Mouse (Mus musculus) heart, embryonic 11.5 days (tissue): ENCODE results near the gene Nfic. TPM values are rescaled to one million over a fixed set of nuclear protein-coding genes. Genes with fewer than 3 reads are reported as not detected.

Experiments
- ATAC-seq: fragments of 200-750 bp; cut with Nextera tagmentation; replicated peaks from 2 replicates; pipeline ENCODE4 v1.8.0; 2017; ENCODE audit warnings: moderate library complexity; ENCODE audit not compliant: insufficient number of reproducible peaks, low FRiP score, low TSS enrichment
- H3K27ac ChIP-seq: fragments of 300-500 bp; sonication (generic); 2 replicates; pipeline ENCODE4 v1.5.1; 2014; ENCODE audit warnings: mild to moderate bottlenecking, low read depth, low read length
- H3K27me3 ChIP-seq: fragments of 300-500 bp; sonication (generic); 2 replicates; pipeline ENCODE4 v1.6.1; 2014; ENCODE audit warnings: mild to moderate bottlenecking, low read length, mixed read lengths; ENCODE audit not compliant: control insufficient read depth, insufficient read depth
- H3K36me3 ChIP-seq: fragments of 300-500 bp; sonication (generic); 2 replicates; pipeline ENCODE4 v1.6.1; 2014; ENCODE audit warnings: mild to moderate bottlenecking, low read length, moderate library complexity, mixed read lengths; ENCODE audit not compliant: control insufficient read depth, insufficient read depth
- H3K4me1 ChIP-seq: fragments of 300-500 bp; sonication (generic); 2 replicates; pipeline ENCODE4 v1.6.1; 2014; ENCODE audit warnings: low read length; ENCODE audit not compliant: control insufficient read depth, insufficient read depth
- H3K4me2 ChIP-seq: fragments of 300-500 bp; sonication (generic); 2 replicates; pipeline ENCODE4 v1.6.1; 2014; ENCODE audit warnings: mild to moderate bottlenecking, moderate library complexity
- H3K4me3 ChIP-seq: fragments of 300-500 bp; sonication (generic); 2 replicates; pipeline ENCODE4 v1.5.1; 2014; ENCODE audit warnings: low read depth, low read length
- H3K9ac ChIP-seq: fragments of 300-500 bp; sonication (generic); 2 replicates; pipeline ENCODE4 v1.6.1; 2014; ENCODE audit warnings: mild to moderate bottlenecking, low read depth, low read length, moderate library complexity
- H3K9me3 ChIP-seq: fragments of 300-500 bp; sonication (generic); replicated peaks from 2 replicates; pipeline ENCODE4 v1.6.1; 2016; ENCODE audit warnings: low read length; ENCODE audit not compliant: control insufficient read depth
- WGBS: fragments of 180-500 bp; shearing (Covaris S2); extraction: QIAGEN DNeasy Blood & Tissue Kit; methylation state at CpG from one replicate; pipeline ENCODE4 v1.1.7; 2014; ENCODE audit not compliant: insufficient replicate concordance; 5-methylcytosine and 5-hydroxymethylcytosine counted together
- polyA plus RNA-seq: library from polyadenylated mRNA; unstranded; fragments of >200 nt; fragmentation: Nextera tagmentation; extraction: Ambion mirVana; gene quantifications from 2 replicates; pipeline ENCODE4 v1.2.1, GENCODE M21; 2014

The Nfic gene
- polyA plus RNA-seq, 1 experiment from 2014 or later, result 28.1 TPM

DNA sequence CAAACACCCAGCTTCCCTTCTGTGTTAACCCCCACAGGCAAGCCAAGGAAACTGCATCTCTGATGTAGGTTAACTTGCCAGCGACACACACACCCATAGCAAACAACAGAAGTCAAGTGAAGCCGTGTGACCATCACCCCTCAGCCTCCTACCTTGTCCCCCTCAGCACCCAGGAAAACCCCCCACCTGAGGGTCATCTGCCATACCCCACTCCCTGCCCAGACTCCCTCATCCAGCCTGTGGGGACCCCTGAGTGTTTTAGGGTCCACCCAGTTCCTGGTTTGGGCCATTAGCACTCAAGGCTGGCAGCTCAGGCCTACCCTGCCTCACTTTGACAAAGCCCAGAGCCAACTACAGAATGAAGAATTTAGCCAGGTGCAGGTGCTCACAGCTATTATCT is 10.6 kb upstream of the Nfic start:
- Histone ChIP-seq H3K9ac (no peak overlapping the region), H3K4me3 (no peak overlapping the region), H3K36me3 (no peaks in the 10 kb centered on the region), H3K4me2 (no peak overlapping the region), H3K4me1 (peaks cover 6% of the 10 kb centered on the region), H3K27ac (no peak overlapping the region), H3K9me3 (no peaks in the 10 kb centered on the region), H3K27me3 (peaks cover 89% of the 10 kb centered on the region)
- WGBS, result 86% methylated on average over 2 of the region's 2 CpGs
- ATAC-seq, result no peak

- ATAC-seq, result 0 out of 2 replicates have a peak, but pooled peaks have one; percentile 11
- Histone ChIP-seq H3K27ac (no peak overlapping the region), H3K4me1 (peaks cover 6% of the 10 kb centered on the region), H3K4me2 (no peak overlapping the region), H3K9ac (no peak overlapping the region), H3K27me3 (peaks cover 90% of the 10 kb centered on the region), H3K9me3 (no peaks in the 10 kb centered on the region), H3K36me3 (no peaks in the 10 kb centered on the region), H3K4me3 (no peak overlapping the region)
- 4% methylated on average over 5 of the region's 5 CpGs for WGBS
These were observed 9.8 kb upstream of the Nfic start for GRCm38 (mm10) chr10:81465265-81465645.

GRCm38 (mm10) chr10:81464405-81465264 is 9.2 kb upstream of the Nfic start:
- H3K36me3 ChIP-seq, result no peaks in the 10 kb centered on the region
- peaks cover 91% of the 10 kb centered on the region for H3K27me3 ChIP-seq
- WGBS, result 3% methylated on average over 32 of the region's 33 CpGs
- no peaks in the 10 kb centered on the region for H3K9me3 ChIP-seq
- peak; percentile 64 for ATAC-seq
- peak overlapping the region; percentile 61 for H3K4me2 ChIP-seq
- H3K27ac ChIP-seq, result no peak overlapping the region
- no peak overlapping the region for H3K9ac ChIP-seq
- H3K4me3 ChIP-seq, result peak overlapping the region; percentile 38
- peaks cover 6% of the 10 kb centered on the region for H3K4me1 ChIP-seq

- WGBS, result 58% methylated on average over 4 of the region's 4 CpGs
- H3K4me1 ChIP-seq, result peaks cover 6% of the 10 kb centered on the region
- ATAC-seq, result no peak
- no peak overlapping the region for H3K9ac ChIP-seq
- H3K9me3 ChIP-seq, result no peaks in the 10 kb centered on the region
- no peak overlapping the region for H3K4me3 ChIP-seq
- H3K27ac ChIP-seq, result no peak overlapping the region
- no peak overlapping the region for H3K4me2 ChIP-seq
- peaks cover 98% of the 10 kb centered on the region for H3K27me3 ChIP-seq
- H3K36me3 ChIP-seq, result no peaks in the 10 kb centered on the region
These were observed 8.1 kb upstream of the Nfic start for GRCm38 (mm10) chr10:81463531-81463930.

DNA sequence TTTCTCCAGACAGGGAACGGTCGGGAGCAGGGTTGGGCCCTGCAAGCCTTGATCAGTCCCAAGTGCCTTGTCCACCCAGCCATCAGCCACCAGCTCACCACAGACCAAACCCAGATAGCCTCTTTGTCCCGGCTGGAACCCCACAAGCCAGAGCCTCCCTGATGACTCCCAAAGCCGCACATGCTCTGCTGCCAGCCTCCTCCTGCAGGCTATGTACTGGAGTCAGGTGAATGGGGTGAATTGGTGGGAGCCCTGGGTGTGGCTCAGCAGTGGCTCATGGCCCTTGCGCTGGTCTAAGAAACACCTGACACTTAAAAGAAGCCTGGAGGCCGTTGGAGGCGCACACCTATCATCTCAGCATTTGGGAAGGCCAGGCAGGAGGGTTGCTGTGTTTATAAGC is 7.5 kb upstream of the Nfic start:
- WGBS, result 69% methylated on average over 7 of the region's 7 CpGs
- no peak for ATAC-seq
- Histone ChIP-seq H3K4me1 (peaks cover 6% of the 10 kb centered on the region), H3K27me3 (peaks cover 96% of the 10 kb centered on the region), H3K9ac (no peak overlapping the region), H3K36me3 (no peaks in the 10 kb centered on the region), H3K4me3 (no peak overlapping the region), H3K9me3 (no peaks in the 10 kb centered on the region), H3K4me2 (no peak overlapping the region), H3K27ac (no peak overlapping the region)

DNA sequence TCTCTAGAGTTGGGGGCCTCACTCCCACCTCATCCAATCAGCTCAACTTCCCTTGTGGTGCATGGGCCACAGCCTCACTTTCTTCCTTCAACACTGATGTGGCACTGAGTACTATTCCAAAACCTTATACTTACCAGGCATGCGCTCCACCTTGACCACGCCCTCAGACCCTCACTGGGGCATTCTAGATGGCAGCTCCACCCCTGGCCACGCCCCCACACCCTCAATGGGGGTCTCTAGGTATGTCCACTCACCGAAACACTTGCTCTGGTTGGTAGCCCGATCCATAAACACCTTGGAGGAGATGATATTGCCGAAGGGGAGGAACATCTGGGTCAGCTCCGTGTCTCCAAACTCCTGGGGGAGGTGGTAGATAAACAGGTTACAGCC is 7.0 kb upstream of the Nfic start:
- peaks cover 6% of the 10 kb centered on the region for H3K4me1 ChIP-seq
- ATAC-seq, result no peak
- no peak overlapping the region for H3K27ac ChIP-seq
- no peaks in the 10 kb centered on the region for H3K36me3 ChIP-seq
- H3K9ac ChIP-seq, result no peak overlapping the region
- 34% methylated on average over 7 of the region's 7 CpGs for WGBS
- H3K9me3 ChIP-seq, result no peaks in the 10 kb centered on the region
- H3K27me3 ChIP-seq, result peaks cover 96% of the 10 kb centered on the region
- H3K4me2 ChIP-seq, result no peak overlapping the region
- no peak overlapping the region for H3K4me3 ChIP-seq

DNA sequence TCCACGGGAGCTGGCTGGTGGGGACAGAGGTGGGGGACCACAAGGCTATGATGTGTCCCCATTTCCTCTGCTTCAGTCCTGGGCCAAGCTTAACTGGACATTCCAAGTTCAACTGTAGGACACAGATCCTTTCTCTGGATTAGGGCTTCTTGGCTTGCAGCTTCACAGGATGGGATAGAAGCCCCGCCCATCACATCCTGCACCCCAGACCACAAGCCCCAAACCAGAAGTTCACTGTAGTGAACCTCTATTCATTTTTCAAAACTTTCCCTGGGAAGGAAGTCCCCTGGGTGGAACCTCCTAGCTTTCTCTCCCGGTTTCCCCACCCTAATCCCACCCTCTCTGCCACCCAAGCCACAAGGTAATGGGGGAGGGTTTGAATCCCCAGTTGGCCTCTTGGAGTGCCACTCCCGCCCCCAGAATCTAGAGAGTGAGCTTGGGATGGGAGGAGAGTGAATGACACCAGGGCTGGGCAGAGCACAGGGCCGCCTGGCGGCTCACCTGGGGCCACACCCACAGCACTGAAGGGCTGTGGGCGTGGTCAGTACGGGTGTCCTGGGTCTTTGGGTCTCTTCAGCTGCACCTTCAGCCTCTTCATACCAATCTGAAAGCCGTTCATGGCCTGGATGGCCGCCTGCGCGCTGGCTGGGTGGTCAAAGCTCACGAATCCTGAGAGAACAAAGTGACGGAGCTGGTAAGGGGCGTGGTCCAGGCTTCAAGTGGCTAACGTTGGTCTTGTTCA is 6.4 kb upstream of the Nfic start:
- peaks cover 95% of the 10 kb centered on the region for H3K27me3 ChIP-seq
- H3K27ac ChIP-seq, result no peak overlapping the region
- WGBS, result 9% methylated on average over 16 of the region's 16 CpGs
- no peaks in the 10 kb centered on the region for H3K9me3 ChIP-seq
- H3K4me2 ChIP-seq, result no peak overlapping the region
- H3K4me1 ChIP-seq, result peaks cover 6% of the 10 kb centered on the region
- H3K4me3 ChIP-seq, result no peak overlapping the region
- H3K36me3 ChIP-seq, result no peaks in the 10 kb centered on the region
- ATAC-seq, result no peak
- no peak overlapping the region for H3K9ac ChIP-seq

- no peaks in the 10 kb centered on the region for H3K9me3 ChIP-seq
- H3K27ac ChIP-seq, result no peak overlapping the region
- H3K9ac ChIP-seq, result no peak overlapping the region
- peaks cover 94% of the 10 kb centered on the region for H3K27me3 ChIP-seq
- H3K4me3 ChIP-seq, result no peak overlapping the region
- H3K36me3 ChIP-seq, result no peaks in the 10 kb centered on the region
- 33% methylated on average over 11 of the region's 11 CpGs for WGBS
- ATAC-seq, result no peak
- H3K4me1 ChIP-seq, result peaks cover 6% of the 10 kb centered on the region
- no peak overlapping the region for H3K4me2 ChIP-seq
These were observed 5.5 kb upstream of the Nfic start for GRCm38 (mm10) chr10:81460951-81461350.
